Mouse (Mus musculus) stomach, embryonic 14.5 days (tissue): Measurements from ENCODE around the gene Tymp. TPM values are rescaled to one million over a fixed set of nuclear protein-coding genes. Genes with fewer than 3 reads are reported as not detected.
A peak's percentile ranks its signal among the peaks of the same experiment; 100 is the strongest.

Experiments
- ATAC-seq: fragments of 200-750 bp; cut with Nextera tagmentation; 2 replicates; pipeline ENCODE4 v1.8.0; 2017; ENCODE audit warnings: low read depth, moderate TSS enrichment; ENCODE audit not compliant: insufficient number of reproducible peaks, insufficient read depth, low FRiP score
- H3K27ac ChIP-seq: fragments of 300-500 bp; sonication (generic); 2 replicates; pipeline ENCODE4 v1.5.1; 2014; ENCODE audit warnings: mild to moderate bottlenecking, low read length, moderate library complexity, mixed read lengths
- H3K27me3 ChIP-seq: fragments of 300-500 bp; sonication (generic); 2 replicates; pipeline ENCODE4 v1.6.1; 2014; ENCODE audit warnings: low read length, control low read depth, mixed read lengths; ENCODE audit not compliant: control insufficient read depth, insufficient read depth
- H3K36me3 ChIP-seq: fragments of 300-500 bp; sonication (generic); 2 replicates; pipeline ENCODE4 v1.6.1; 2014; ENCODE audit warnings: mild to moderate bottlenecking, control low read depth, low read length, moderate library complexity, mixed read lengths; ENCODE audit not compliant: control insufficient read depth, insufficient read depth
- H3K4me1 ChIP-seq: fragments of 300-500 bp; sonication (generic); 2 replicates; pipeline ENCODE4 v1.6.1; 2014; ENCODE audit warnings: low read length, control low read depth, mixed read lengths; ENCODE audit not compliant: control insufficient read depth, insufficient read depth
- H3K4me2 ChIP-seq: fragments of 300-500 bp; sonication (generic); replicated peaks from 2 replicates; pipeline ENCODE4 v1.6.1; 2014; ENCODE audit warnings: low read depth, low read length, control low read depth
- H3K4me3 ChIP-seq: fragments of 300-500 bp; sonication (generic); 2 replicates; pipeline ENCODE4 v1.5.1; 2014; ENCODE audit warnings: low read depth, low read length, control low read depth
- H3K9ac ChIP-seq: fragments of 300-500 bp; sonication (generic); replicated peaks from 2 replicates; pipeline ENCODE4 v1.6.1; 2014; ENCODE audit warnings: low read depth, mild to moderate bottlenecking, control low read depth, low read length, moderate library complexity, mixed read lengths
- H3K9me3 ChIP-seq: fragments of 300-500 bp; sonication (generic); 2 replicates; pipeline ENCODE4 v1.6.1; 2016; ENCODE audit warnings: low read depth, low read length, control low read depth; ENCODE audit not compliant: control insufficient read depth
- WGBS: fragments of 180-500 bp; shearing (Covaris S2); extraction: QIAGEN DNeasy Blood & Tissue Kit; methylation state at CpG from one replicate; pipeline ENCODE4 v1.1.7; 2014; 5-methylcytosine and 5-hydroxymethylcytosine counted together
- polyA plus RNA-seq: library from polyadenylated mRNA; unstranded; fragments of >200 nt; fragmentation: Nextera tagmentation; extraction: Ambion mirVana; gene quantifications from 2 replicates; pipeline ENCODE4 v1.2.1, GENCODE M21; 2014

Gene Tymp
- polyA plus RNA-seq, 1 experiment from 2014 or later: 1.1 TPM

DNA sequence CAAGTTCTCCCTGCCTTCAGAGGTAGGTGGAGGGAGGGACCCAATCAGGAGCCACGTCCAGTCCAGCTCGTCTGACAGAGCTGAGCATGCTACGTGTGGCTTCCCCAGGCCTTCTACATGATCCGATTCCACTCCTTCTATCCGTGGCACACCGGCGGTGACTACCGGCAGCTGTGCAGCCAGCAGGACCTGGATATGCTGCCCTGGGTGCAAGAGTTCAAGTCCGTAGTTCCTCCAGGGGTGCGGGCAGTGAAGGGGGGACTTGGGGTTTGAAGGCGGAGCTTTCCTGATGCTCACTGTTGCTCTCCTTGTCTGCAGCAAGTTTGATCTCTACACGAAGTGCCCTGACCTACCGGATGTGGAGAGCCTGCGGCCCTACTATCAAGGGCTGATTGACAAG lies 40.4 kb downstream of the Tymp start:
- no peak for ATAC-seq
- no peak overlapping the region for H3K27ac ChIP-seq

DNA sequence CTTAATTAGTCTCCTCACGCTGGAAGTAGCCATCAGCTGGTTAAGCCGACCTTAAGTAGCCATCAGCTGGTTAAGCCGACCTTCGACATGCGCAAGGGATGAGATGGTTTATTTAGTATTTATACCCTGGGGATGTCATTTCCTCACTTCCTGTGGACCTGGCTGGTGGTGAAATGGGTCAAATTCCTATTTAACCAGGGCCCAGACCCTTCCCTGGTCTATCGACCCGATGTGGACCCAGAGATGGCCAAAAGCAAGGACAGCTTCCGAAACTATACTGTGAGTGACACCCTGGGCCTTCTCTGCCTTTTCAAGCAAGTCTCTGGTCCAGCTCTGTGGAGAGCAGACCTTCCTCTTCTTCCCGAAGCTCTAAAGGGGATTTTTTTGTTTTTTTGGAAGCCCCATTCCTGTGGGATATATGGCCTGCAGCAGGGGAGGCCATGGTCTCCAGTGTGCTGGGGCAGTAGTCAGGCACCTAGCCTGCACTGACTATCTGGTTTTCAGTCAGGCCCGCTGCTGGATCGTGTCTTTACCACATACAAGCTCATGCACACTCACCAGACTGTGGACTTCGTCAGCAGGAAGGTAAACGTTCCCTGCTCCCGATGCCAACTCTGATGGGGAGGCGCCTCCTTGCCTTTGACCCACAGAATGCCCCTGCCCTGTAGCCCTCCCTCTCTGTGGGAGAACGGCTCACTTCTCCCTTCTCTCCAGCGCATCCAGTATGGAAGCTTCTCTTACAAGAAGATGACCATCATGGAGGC lies 41.9 kb downstream of the Tymp start:
- no peak overlapping the region for H3K27ac ChIP-seq
- no peaks in the 10 kb centered on the region for H3K36me3 ChIP-seq
- H3K4me1 ChIP-seq: no peaks in the 10 kb centered on the region
- no peaks in the 10 kb centered on the region for H3K27me3 ChIP-seq
- H3K4me2 ChIP-seq: no peak overlapping the region
- WGBS: 84% methylated on average over 17 of the region's 17 CpGs
- H3K9me3 ChIP-seq: no peaks in the 10 kb centered on the region
- no peak for ATAC-seq
- H3K9ac ChIP-seq: no peak overlapping the region
- H3K4me3 ChIP-seq: no peak overlapping the region

More for the DNA sequence above, 40.4 kb downstream of the Tymp start:
- H3K4me1 ChIP-seq: no peaks in the 10 kb centered on the region
- WGBS: 84% methylated on average over 14 of the region's 14 CpGs
- H3K9ac ChIP-seq: no peak overlapping the region
- no peaks in the 10 kb centered on the region for H3K9me3 ChIP-seq
- H3K4me3 ChIP-seq: no peak overlapping the region
- H3K36me3 ChIP-seq: no peaks in the 10 kb centered on the region
- no peak overlapping the region for H3K4me2 ChIP-seq
- no peaks in the 10 kb centered on the region for H3K27me3 ChIP-seq

DNA sequence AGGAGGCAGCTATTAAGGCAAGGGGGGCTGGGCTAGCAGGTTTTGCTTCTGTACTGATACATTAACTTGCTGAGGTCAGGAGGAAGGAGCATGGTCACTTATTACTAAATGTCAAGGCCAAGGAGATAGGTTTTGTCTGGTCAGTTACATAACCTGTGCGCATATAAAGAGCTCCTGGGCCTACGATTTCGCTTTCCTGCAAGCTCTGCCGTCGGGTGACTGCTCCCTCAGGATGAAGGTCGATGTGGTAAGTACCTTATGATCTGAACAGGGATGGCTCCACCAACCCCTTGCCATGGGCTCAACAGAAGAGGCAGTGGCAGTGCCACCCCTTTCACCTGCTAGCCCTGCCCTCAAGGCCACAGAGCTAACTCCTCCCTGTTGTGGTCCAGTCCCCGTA lies 42.6 kb downstream of the Tymp start, which contains the start of gene Miox:
Gene Miox (plus strand): TSS at position 128 of the 400 bp plus-strand sequence.
- Histone ChIP-seq H3K27me3 (no peaks in the 10 kb centered on the region), H3K9ac (no peak within 1 kb of the TSS), H3K4me1 (no peaks in the 10 kb centered on the region), H3K27ac (no peak within 1 kb of the TSS), H3K36me3 (no peaks in the 10 kb centered on the region), H3K4me2 (no peak within 1 kb of the TSS), H3K9me3 (no peaks in the 10 kb centered on the region), H3K4me3 (no peak within 1 kb of the TSS)
- WGBS: 85% methylated on average over 7 of the region's 7 CpGs
- no peak for ATAC-seq

DNA sequence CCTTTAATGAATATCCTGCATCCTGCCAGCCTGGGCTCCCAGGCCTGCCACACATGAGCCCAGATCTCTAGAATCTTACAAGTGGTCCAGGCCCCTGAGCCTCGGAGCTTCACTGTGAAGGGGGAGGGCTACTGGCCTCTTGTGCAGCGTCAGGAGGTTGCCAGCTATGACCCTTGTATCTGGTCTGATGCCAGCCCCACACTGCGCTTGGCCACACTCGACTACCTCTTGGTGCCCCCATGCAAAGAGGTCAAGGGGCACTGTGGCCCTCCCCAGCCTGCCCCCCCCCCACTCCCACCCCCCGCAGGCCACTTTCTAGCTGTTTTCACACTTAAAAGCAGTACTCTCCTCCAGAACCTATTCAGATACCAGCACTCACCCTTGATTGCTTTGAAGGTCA lies 50.4 kb downstream of the Tymp start:
- Histone ChIP-seq H3K9me3 (no peaks in the 10 kb centered on the region), H3K27ac (no peak overlapping the region), H3K4me3 (no peak overlapping the region), H3K27me3 (no peaks in the 10 kb centered on the region), H3K4me1 (no peaks in the 10 kb centered on the region), H3K36me3 (no peaks in the 10 kb centered on the region), H3K4me2 (no peak overlapping the region), H3K9ac (no peak overlapping the region)
- 58% methylated on average over 5 of the region's 5 CpGs for WGBS
- no peak for ATAC-seq

DNA sequence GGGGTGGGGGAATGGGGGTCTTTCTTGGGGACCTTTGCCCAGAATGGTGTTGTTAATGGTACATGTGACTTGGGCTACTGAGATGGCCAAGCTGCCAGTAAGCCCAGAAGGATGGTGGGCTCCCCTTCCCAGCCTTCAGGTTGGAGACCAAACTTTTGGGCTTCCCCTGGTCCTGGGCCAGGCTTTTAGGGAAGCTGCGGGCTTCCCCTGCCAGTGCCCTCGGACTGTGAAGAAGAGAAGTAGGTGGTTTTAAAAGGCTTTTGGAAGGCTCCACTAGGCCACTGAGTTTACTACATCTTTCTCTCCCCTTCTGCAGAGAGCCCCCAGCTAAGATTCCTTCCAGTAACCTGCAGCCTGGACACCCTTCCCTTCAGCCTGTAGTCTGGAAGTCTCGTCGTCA lies 53.2 kb downstream of the Tymp start:
- no peaks in the 10 kb centered on the region for H3K4me1 ChIP-seq
- H3K36me3 ChIP-seq: no peaks in the 10 kb centered on the region
- no peak overlapping the region for H3K4me2 ChIP-seq
- no peak overlapping the region for H3K9ac ChIP-seq
- no peaks in the 10 kb centered on the region for H3K9me3 ChIP-seq
- no peaks in the 10 kb centered on the region for H3K27me3 ChIP-seq
- no peak for ATAC-seq
- H3K4me3 ChIP-seq: no peak overlapping the region
- no peak overlapping the region for H3K27ac ChIP-seq
- WGBS: 94% methylated on average over 4 of the region's 4 CpGs

DNA sequence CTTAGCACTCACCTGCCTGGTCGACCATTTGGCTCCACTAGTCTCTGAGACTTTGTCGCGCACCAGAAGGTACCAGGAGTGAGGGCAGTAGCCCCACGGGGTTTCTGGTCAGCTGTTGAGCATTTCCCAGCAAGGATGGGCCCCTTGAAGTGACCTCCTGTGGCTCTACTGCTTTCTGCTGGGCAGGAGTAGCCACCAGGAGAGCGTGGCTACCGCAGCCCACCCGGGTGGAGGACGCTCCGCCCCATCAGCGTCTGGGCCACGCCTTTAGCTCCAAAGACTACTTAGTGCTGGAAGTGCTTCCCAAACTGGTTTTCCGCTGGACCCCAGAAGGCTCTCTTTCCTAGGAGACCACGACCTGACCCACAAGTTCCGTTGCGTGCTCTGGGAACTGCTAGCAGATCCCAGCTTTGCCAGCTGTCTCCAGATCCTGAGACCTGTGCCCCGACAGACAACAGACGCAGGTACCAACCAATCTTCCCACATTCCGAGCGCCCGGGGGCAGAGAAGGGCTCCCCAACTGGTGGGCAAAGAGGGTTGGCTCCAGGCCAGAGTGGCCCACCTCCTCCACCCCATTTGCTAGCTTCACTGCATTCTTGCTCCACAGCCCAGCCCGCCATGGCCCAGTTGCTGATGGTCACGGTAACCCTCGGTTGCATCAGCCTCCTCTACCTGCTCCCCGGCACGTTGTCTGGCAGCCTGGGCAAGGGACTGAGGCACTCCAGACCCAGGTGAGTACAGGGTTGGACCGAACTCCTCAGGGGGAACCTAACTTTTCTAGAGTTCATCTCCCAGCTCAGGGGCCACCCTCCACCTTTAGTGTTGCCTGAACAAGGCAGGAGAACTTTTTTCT lies 53.9 kb downstream of the Tymp start, which contains the start of gene Adm2:
Gene Adm2 (plus strand): TSS at position 51 of the 853 bp plus-strand sequence.
- H3K27ac ChIP-seq: no peak within 1 kb of the TSS
- no peaks in the 10 kb centered on the region for H3K4me1 ChIP-seq
- 8% methylated on average over 26 of the region's 26 CpGs for WGBS
- H3K4me3 ChIP-seq: peak within 1 kb of the TSS; percentile 13
- 0 out of 2 replicates have a peak, but pooled peaks have one; percentile 42 for ATAC-seq
- H3K27me3 ChIP-seq: no peaks in the 10 kb centered on the region
- H3K36me3 ChIP-seq: no peaks in the 10 kb centered on the region
- peak within 1 kb of the TSS; percentile 30 for H3K4me2 ChIP-seq
- H3K9me3 ChIP-seq: no peaks in the 10 kb centered on the region
- H3K9ac ChIP-seq: 0 out of 2 replicates have a peak within 1 kb of the TSS, but pooled peaks have one; percentile 3

Other genes starting within 250 kb of the Tymp start
- gene Hdac10, start 248.3 kb downstream of the Tymp start, polyA plus RNA-seq: 15.0 and 19.6 TPM in 2 replicates
- gene Mapk12, start 236.3 kb downstream of the Tymp start, polyA plus RNA-seq: 4.4 and 5.2 TPM in 2 replicates
- 6.5 and 7.9 TPM in 2 replicates for gene Mapk11, start 227.4 kb downstream of the Tymp start, polyA plus RNA-seq
- 146 and 147 TPM in 2 replicates for gene Plxnb2, start 196.3 kb downstream of the Tymp start, polyA plus RNA-seq
- 16.4 and 17.6 TPM in 2 replicates for gene Dennd6b, start 180.5 kb downstream of the Tymp start, polyA plus RNA-seq
- gene Ppp6r2, start 165.5 kb downstream of the Tymp start, polyA plus RNA-seq: 33.5 and 34.6 TPM in 2 replicates
- gene Sbf1, start 61.7 kb downstream of the Tymp start, polyA plus RNA-seq: 60.4 and 63.0 TPM in 2 replicates
- gene Adm2, start 54.3 kb downstream of the Tymp start, polyA plus RNA-seq: not detected in 2 replicates
- gene Miox, start 42.6 kb downstream of the Tymp start, polyA plus RNA-seq: not detected in 2 replicates
- gene Lmf2, start 21.4 kb downstream of the Tymp start, polyA plus RNA-seq: 46.5 and 47.0 TPM in 2 replicates
- gene Ncaph2, start 21.3 kb downstream of the Tymp start, polyA plus RNA-seq: 148 and 159 TPM in 2 replicates
- 4.6 and 6.8 TPM in 2 replicates for gene Sco2, start 3.2 kb downstream of the Tymp start, polyA plus RNA-seq
- 0.80 and 1.3 TPM in 2 replicates for gene Odf3b, start 2.2 kb upstream of the Tymp start, polyA plus RNA-seq
- gene Klhdc7b, start 7.9 kb upstream of the Tymp start, polyA plus RNA-seq: 0.06 TPM in 1 of 2 replicates, not detected in the other
- gene Syce3, start 33.5 kb upstream of the Tymp start, polyA plus RNA-seq: not detected in 2 replicates
- gene Cpt1b, start 48.8 kb upstream of the Tymp start, polyA plus RNA-seq: 0.46 and 0.53 TPM in 2 replicates
- gene C730034F03Rik, start 52.5 kb upstream of the Tymp start, polyA plus RNA-seq: 2.4 and 3.5 TPM in 2 replicates
- gene Gm44502, start 52.7 kb upstream of the Tymp start, polyA plus RNA-seq: not detected in 2 replicates
- gene Chkb, start 52.9 kb upstream of the Tymp start, polyA plus RNA-seq: 52.2 and 54.5 TPM in 2 replicates
- 3.1 and 4.0 TPM in 2 replicates for gene Mapk8ip2, start 76.9 kb upstream of the Tymp start, polyA plus RNA-seq
- gene Arsa, start 100.4 kb upstream of the Tymp start, polyA plus RNA-seq: 14.8 and 16.7 TPM in 2 replicates
- gene Shank3, start 122.6 kb upstream of the Tymp start, polyA plus RNA-seq: 2.4 and 2.8 TPM in 2 replicates
- gene Acr, start 191.3 kb upstream of the Tymp start, polyA plus RNA-seq: 0.27 and 0.64 TPM in 2 replicates
- 52.6 and 52.8 TPM in 2 replicates for gene Rabl2, start 214.9 kb upstream of the Tymp start, polyA plus RNA-seq